Mouse (Mus musculus) ES-E14 (cell line): ENCODE results near the gene Pdgfa.

Source experiments
- CHD2 ChIP-seq: IDR thresholded peaks from 2 replicates; pipeline ENCODE4 v1.6.1; 2014; ENCODE audit warnings: mild to moderate bottlenecking, low read depth, low read length, inconsistent platforms
- HCFC1 ChIP-seq: IDR thresholded peaks from 2 replicates; pipeline ENCODE4 v1.6.1; 2012; ENCODE audit warnings: low read length, inconsistent platforms, borderline replicate concordance; ENCODE audit not compliant: insufficient read depth
- MAFK ChIP-seq: IDR thresholded peaks from 2 replicates; pipeline ENCODE4 v1.6.1; 2014; ENCODE audit warnings: mild to moderate bottlenecking, low read depth, low read length, inconsistent platforms; ENCODE audit not compliant: insufficient read depth
- ZNF384 ChIP-seq: IDR thresholded peaks from 2 replicates; pipeline ENCODE4 v1.6.1; 2012; ENCODE audit warnings: low read depth, low read length, inconsistent platforms

GRCm38 (mm10) chr5:138974911-138975485 lies 22.2 kb downstream of the Pdgfa start:
- TF ChIP-seq HCFC1 = no peak
- no peak for TF ChIP-seq MAFK
- no peak for TF ChIP-seq ZNF384
- TF ChIP-seq CHD2 = no peak
